Mouse (Mus musculus): Measurements from ENCODE around the gene Ifit1bl1. TPM values are rescaled to one million over a fixed set of nuclear protein-coding genes. Genes with fewer than 3 reads are reported as not detected.
"Not testable (repeated sequence)": the region's sequence is repeated elsewhere in the genome, so short reads cannot be mapped to it uniquely, and the experiment has no call there.

Gene Ifit1bl1
- polyA plus RNA-seq, 1 experiment from 2014 or later = 0.25 TPM

DNA sequence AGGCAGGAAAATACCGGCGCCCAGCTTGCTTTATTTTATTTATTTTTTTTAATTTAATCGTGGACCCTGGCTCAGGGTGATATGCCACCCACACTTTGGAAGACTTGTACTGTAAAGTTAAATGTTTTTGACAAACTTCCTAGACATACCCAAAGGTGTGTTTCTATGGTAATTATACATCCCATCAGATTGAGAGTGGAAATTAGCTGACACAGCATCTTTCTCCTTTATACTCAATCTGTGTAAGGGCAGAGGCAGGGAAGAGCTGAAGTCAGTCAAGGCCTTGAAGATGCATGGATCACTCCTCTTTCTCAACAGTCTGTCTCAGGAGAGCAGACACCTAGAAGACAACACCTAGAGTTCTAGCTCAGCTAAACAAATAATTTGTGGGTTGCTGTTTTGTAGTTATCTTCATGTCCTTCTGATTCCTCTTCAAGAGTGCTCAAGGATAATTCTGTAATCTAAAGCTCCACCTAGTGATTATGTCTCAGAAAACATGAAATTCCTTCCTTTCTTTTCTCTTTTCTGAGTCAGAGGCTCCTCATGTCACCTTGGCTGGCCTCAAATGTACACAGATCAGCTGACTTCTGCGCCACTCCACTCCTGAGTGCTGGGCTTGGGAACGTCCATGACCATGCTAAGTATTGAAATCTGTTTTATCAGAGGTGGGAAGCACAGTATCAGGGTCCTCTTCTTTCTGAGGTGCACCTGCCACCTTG is 15.9 kb downstream of the Ifit1bl1 start:
- not testable (repeated sequence) for H3K4me2 ChIP-seq (replicated peaks); H3K27ac ChIP-seq; H3K4me3 ChIP-seq; H3K27me3 ChIP-seq (replicated peaks); H3K9me3 ChIP-seq; H3K36me3 ChIP-seq; H3K4me1 ChIP-seq; H3K9ac ChIP-seq; ATAC-seq (ENCODE audit: low FRiP score, low read depth)
- WGBS = 71% methylated on average over 5 of the region's 5 CpGs

DNA sequence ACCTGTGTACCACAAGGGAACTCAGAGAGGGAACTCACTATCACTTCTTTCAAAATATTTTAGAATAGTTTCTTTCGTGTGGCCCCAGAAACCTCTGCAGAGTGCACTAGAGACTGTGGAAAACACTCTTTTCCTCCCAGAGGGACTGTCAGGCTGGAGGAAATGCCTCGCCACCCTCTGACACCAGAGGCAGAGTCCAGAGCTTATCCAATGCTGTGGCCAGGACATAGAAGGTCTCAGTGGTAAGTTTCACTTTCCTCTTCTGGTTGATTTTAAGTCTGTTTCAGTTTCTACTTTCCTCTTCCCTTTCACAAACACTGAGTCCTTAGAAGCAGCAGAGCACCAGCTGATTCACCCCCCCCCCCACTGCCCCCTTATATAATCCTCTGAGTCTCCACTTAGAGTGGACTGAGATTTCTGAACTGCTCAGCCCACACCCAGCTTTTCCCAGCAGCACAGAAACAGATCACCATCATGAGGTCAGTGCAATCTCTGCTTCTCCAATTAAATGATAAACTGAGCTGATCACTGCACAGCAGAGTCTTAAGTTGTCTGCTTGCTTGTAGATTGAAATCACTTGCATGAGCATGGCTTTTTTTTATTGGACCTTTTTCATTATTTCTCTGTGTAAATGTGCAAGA is 18.5 kb downstream of the Ifit1bl1 start, which contains the start of gene Ifit3:
Gene Ifit3, plus strand, starts transcription at position 406 of the 641 bp plus-strand sequence.
- not testable (repeated sequence) for ATAC-seq (ENCODE audit: low FRiP score, low read depth); H3K27ac ChIP-seq; H3K9me3 ChIP-seq; H3K4me3 ChIP-seq; H3K36me3 ChIP-seq; H3K4me1 ChIP-seq; H3K4me2 ChIP-seq (replicated peaks); H3K27me3 ChIP-seq (replicated peaks); H3K9ac ChIP-seq
- 64% methylated on average over 2 of the region's 2 CpGs for WGBS

DNA sequence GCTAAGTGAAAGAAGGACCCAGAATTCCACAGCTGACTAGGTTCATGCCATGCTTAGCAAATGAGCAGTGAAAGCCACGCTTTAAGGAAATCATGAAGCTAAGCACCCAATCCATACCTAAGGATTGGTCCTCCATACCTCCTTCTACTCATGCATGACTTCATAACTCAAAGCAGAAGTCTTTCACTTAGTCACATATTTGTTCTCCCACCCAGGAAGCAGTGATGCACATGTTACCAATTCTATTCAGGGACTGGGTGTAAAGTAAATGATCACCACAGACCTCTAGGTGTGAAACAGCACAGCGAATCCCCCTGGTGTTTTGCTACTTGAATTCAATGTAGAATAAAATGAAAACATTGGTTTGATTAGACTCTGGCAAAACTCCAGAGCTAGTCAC is 19.1 kb downstream of the Ifit1bl1 start:
- not testable (repeated sequence) for H3K27me3 ChIP-seq (replicated peaks); H3K9me3 ChIP-seq; H3K27ac ChIP-seq; H3K4me1 ChIP-seq; H3K36me3 ChIP-seq; ATAC-seq (ENCODE audit: low FRiP score, low read depth); H3K4me3 ChIP-seq; H3K9ac ChIP-seq; H3K4me2 ChIP-seq (replicated peaks)
- WGBS = 90% methylated on average over 2 of the region's 2 CpGs

DNA sequence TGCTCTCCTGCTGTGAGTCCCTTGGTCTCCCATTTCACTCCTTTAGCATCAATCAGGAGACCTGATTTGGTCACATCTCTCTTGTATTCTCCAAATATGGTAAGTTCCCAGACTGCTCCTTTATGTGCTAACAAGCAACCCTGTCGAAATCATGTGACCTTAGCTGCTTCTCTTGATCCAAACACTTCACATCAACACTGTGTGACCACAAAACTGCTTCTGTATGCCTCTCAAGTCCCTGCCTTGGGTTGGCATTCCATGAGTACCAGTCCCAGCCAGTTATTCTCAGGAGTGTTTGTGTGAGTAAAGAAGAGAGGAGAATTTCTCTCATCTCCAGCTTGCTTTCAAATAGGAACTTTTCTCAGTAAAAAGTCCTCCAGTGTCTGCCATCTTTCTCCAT is 24.6 kb downstream of the Ifit1bl1 start:
- WGBS = 65% methylated on average over 1 of the region's 1 CpGs
- no peak overlapping the region for H3K27ac ChIP-seq
- no peaks in the 10 kb centered on the region for H3K9me3 ChIP-seq
- H3K4me2 ChIP-seq (replicated peaks) = no peak overlapping the region
- H3K4me1 ChIP-seq = no peaks in the 10 kb centered on the region
- ATAC-seq (ENCODE audit: low FRiP score, low read depth) = no peak
- no peak overlapping the region for H3K4me3 ChIP-seq
- no peak overlapping the region for H3K9ac ChIP-seq
- no peaks in the 10 kb centered on the region for H3K27me3 ChIP-seq (replicated peaks)
- no peaks in the 10 kb centered on the region for H3K36me3 ChIP-seq

DNA sequence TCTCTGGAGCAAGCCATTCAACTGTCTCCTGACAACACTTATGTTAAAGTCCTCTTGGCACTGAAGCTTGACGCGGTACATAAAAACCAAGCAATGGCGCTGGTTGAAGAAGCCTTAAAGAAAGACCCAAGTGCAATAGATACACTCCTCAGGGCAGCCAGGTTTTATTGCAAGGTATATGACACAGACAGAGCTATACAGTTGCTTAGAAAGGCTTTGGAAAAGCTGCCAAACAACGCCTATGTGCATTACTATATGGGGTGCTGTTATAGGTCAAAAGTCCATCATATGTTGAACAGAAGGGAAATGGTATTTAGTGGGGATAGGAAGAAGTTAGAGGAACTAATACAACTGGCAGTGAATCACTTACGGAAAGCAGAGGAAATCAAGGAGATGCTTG is 28.1 kb downstream of the Ifit1bl1 start:
- Histone ChIP-seq H3K9me3 (no peaks in the 10 kb centered on the region), H3K27ac (no peak overlapping the region), H3K4me3 (no peak overlapping the region), H3K9ac (no peak overlapping the region), H3K27me3 (replicated peaks) (no peaks in the 10 kb centered on the region), H3K4me2 (replicated peaks) (no peak overlapping the region), H3K36me3 (no peaks in the 10 kb centered on the region), H3K4me1 (no peaks in the 10 kb centered on the region)
- 92% methylated on average over 5 of the region's 5 CpGs for WGBS
- no peak for ATAC-seq (ENCODE audit: low FRiP score, low read depth)

DNA sequence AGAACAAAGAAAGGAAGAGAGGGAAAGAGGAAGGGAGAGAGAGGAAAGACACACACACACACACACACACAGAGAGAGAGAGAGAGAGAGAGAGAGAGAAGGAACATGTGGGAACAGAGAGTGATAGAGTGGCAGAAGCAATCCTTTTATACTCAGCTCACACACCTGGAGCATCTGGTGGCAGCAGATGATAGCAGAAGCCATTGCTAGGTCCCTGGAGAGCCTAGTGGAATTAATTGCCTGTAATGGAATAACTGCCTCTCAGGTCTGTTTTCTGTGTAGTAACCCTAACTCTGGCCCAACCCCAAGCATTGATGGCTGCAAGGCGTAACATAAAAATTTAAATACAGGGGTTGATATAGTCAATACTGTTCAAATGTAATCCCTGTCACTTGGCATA is 30.7 kb downstream of the Ifit1bl1 start:
- H3K27me3 ChIP-seq (replicated peaks) = no peaks in the 10 kb centered on the region
- H3K4me1 ChIP-seq = no peaks in the 10 kb centered on the region
- no peaks in the 10 kb centered on the region for H3K36me3 ChIP-seq
- no peak overlapping the region for H3K27ac ChIP-seq
- no peak overlapping the region for H3K4me3 ChIP-seq
- no peak for ATAC-seq (ENCODE audit: low FRiP score, low read depth)
- H3K9ac ChIP-seq = no peak overlapping the region
- no peak overlapping the region for H3K4me2 ChIP-seq (replicated peaks)
- no peaks in the 10 kb centered on the region for H3K9me3 ChIP-seq
- WGBS = 85% methylated on average over 1 of the region's 1 CpGs

DNA sequence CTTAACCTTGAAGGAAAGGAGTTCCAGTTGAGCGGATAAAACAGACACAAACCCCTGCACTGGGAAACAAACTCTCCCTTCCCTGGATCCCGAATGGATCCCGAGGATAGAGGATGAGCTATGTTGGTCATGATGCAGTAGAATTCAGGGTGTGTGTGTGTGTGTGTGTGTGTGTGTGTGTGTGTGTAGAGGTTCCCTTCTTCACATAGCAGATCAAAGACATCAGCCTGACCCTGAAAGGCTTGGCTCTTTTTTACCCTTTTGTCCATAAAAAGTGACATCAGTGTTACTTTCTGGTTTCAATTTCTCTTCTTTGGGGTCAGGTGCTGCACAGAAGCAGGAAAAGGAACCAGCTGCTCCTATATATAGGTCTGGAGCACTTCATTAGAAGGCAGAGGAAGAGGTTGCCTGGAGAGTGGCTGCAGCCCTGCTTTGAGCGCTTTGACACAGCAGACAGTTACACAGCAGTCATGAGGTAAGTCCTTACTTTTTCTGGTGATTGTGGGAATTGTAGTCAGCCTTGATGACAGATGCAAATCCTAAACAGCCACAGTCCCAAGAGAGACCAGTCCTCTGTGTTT is 31.8 kb downstream of the Ifit1bl1 start:
- H3K9me3 ChIP-seq = no peaks in the 10 kb centered on the region
- no peaks in the 10 kb centered on the region for H3K4me1 ChIP-seq
- no peak overlapping the region for H3K27ac ChIP-seq
- H3K4me2 ChIP-seq (replicated peaks) = no peak overlapping the region
- ATAC-seq (ENCODE audit: low FRiP score, low read depth) = no peak
- WGBS = 72% methylated on average over 4 of the region's 4 CpGs
- no peaks in the 10 kb centered on the region for H3K36me3 ChIP-seq
- H3K4me3 ChIP-seq = no peak overlapping the region
- no peak overlapping the region for H3K9ac ChIP-seq
- no peaks in the 10 kb centered on the region for H3K27me3 ChIP-seq (replicated peaks)

DNA sequence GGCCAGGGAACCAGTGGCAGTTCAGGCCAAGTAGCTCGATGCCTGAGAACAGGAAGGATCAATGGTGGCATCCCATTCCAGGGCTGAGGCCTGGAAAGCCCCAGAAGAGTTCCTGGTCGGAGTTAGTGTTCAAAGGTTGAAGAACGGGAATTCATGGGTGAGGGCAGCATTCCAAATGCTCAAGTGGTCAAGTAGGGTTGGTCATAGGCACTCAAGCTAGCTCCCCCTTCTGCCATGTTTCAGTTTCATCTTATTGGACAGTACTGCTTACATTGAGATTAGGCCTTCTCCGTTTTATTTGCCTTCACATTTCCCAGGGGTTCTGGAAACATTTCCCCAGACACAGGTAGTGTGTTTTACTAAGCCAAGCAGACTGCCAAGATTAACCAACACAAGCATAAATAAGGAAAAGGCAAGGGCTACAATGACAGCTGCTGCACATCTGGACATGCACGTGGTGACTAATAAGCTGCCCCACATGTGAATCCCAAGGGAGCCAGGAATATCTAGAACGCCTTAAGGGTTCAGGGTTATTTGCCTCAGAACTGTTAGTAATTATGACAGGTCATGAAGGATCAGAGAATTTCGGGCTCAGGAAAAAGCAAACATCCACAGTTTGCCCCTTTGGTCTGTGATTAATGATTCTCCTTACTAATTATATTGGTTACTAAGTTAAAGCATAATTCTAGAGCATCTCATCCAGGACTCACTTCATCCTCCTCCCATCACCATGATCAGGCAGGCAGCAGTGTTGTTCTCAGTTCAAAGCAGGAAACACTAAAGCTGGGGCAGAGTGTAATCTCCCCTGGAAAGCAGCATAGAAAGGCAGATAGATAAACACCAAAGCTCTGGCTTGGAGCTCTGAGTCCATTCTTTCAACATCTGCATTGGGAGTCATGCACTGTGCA is 32.5 kb downstream of the Ifit1bl1 start:
- WGBS = 77% methylated on average over 7 of the region's 7 CpGs
- H3K27me3 ChIP-seq (replicated peaks) = no peaks in the 10 kb centered on the region
- H3K4me3 ChIP-seq = no peak overlapping the region
- no peak overlapping the region for H3K9ac ChIP-seq
- H3K9me3 ChIP-seq = no peaks in the 10 kb centered on the region
- H3K4me1 ChIP-seq = no peaks in the 10 kb centered on the region
- ATAC-seq (ENCODE audit: low FRiP score, low read depth) = no peak
- no peak overlapping the region for H3K27ac ChIP-seq
- H3K36me3 ChIP-seq = no peaks in the 10 kb centered on the region
- H3K4me2 ChIP-seq (replicated peaks) = no peak overlapping the region

DNA sequence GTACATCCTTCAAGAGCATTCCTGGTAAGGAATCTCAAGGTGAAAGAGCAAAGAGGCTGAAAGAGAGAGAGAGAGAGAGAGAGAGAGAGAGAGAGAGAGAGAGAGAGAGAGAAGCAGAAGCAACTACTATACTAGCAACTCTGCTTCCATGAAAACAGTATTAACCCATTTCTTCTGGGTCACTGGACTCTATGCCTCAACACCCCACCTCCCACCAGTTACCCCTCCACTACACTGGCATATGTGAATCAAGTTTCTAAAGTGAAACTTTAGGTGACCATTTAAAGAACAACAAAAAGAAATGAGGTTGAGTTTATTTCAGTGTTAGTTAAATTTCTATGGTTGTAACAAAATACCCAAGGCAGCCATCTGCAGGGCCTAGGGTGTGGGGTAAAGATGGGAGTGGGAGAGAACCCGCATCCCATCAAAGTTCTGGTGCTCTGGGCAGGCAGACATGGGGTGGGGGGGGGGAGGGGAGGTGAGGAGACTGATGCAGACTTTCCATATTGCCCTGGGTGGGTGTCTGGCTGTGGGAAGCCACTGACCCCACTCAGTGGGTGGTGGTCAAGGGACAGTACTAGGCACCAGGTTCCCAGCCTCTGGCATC is 35.5 kb downstream of the Ifit1bl1 start:
- Histone ChIP-seq H3K4me2 (replicated peaks) (no peak overlapping the region), H3K36me3 (no peaks in the 10 kb centered on the region), H3K4me3 (no peak overlapping the region), H3K9me3 (no peaks in the 10 kb centered on the region), H3K9ac (no peak overlapping the region), H3K4me1 (no peaks in the 10 kb centered on the region), H3K27ac (no peak overlapping the region), H3K27me3 (replicated peaks) (no peaks in the 10 kb centered on the region)
- ATAC-seq (ENCODE audit: low FRiP score, low read depth) = no peak
- WGBS = 67% methylated on average over 1 of the region's 1 CpGs

DNA sequence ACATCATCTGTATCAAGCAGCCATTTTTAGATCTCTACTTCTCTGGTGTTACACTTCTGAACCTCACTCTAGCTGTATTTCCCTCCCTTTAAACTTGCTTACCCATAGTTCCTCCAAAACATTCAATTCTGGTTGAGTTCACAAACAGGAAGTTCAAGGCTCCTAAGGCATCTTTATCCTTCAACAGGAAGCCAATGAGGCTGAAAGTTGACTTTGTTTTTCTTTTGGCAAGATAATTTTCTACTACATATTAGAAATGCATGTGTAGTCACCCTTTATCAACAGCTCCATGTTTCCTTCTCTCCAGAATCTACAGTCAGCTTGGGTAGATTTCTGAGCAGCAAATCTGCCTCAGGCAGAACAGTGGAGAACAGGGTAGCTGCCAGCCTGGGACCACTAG is 39.2 kb downstream of the Ifit1bl1 start:
- no peaks in the 10 kb centered on the region for H3K4me1 ChIP-seq
- H3K9ac ChIP-seq = no peak overlapping the region
- no peak overlapping the region for H3K4me3 ChIP-seq
- H3K27ac ChIP-seq = no peak overlapping the region
- H3K36me3 ChIP-seq = no peaks in the 10 kb centered on the region
- no peak overlapping the region for H3K4me2 ChIP-seq (replicated peaks)
- no peaks in the 10 kb centered on the region for H3K9me3 ChIP-seq
- no peaks in the 10 kb centered on the region for H3K27me3 ChIP-seq (replicated peaks)
- ATAC-seq (ENCODE audit: low FRiP score, low read depth) = no peak

DNA sequence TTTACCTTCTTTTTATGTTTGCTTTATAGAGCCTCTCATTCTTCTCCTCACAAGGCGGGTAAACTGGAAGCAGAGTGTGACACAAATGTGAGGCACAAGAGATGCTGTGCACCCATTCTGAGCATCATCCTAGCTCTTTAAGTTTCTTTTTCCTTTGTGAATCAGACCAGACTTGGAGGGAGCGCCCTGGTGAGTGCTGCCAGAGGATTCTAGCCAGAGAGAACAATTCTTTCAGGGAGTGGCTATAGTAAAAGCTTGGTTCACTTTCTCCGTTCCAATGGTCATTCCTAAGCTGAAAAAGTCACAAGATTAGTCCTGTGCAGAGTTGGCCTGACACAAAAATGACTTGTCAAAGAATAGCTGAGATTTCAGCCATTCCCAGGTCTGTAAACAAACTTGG is 45.1 kb downstream of the Ifit1bl1 start:
- Histone ChIP-seq H3K27ac (no peak overlapping the region), H3K9me3 (no peaks in the 10 kb centered on the region), H3K4me1 (no peaks in the 10 kb centered on the region), H3K4me3 (no peak overlapping the region), H3K4me2 (replicated peaks) (no peak overlapping the region), H3K36me3 (no peaks in the 10 kb centered on the region), H3K27me3 (replicated peaks) (no peaks in the 10 kb centered on the region), H3K9ac (no peak overlapping the region)
- ATAC-seq (ENCODE audit: low FRiP score, low read depth) = no peak
- 75% methylated on average over 3 of the region's 3 CpGs for WGBS

DNA sequence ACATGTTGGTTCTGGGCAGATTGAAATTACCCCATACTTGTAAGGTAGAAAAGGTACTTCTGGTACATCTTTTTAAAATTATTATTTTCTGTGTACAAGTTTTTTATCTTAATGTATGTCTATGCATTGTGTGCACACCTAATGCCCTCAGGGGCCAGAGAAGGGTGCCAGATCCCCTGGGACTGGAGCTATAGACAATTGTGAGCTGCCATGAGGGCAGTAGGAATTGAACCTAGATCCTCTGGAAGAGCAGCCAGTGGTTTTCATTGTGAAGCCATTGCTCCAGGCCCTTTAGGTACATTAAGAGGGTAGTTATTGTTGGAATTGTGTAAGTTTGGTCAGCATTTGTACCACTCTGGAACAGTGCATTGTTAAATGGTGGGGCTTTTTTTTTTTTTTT is 47.7 kb downstream of the Ifit1bl1 start:
- Histone ChIP-seq H3K9me3 (no peaks in the 10 kb centered on the region), H3K4me3 (no peak overlapping the region), H3K36me3 (no peaks in the 10 kb centered on the region), H3K27me3 (replicated peaks) (no peaks in the 10 kb centered on the region), H3K4me1 (no peaks in the 10 kb centered on the region), H3K27ac (no peak overlapping the region), H3K4me2 (replicated peaks) (no peak overlapping the region), H3K9ac (no peak overlapping the region)
- no peak for ATAC-seq (ENCODE audit: low FRiP score, low read depth)

Measured in neural tube, embryonic 12.5 days (tissue).